Mouse (Mus musculus) neural tube, embryonic 15.5 days (tissue): ENCODE measurements around the gene Cfap157. TPM values are rescaled to one million over a fixed set of nuclear protein-coding genes. Genes with fewer than 3 reads are reported as not detected.

Experiments
- ATAC-seq: fragments of 200-750 bp; cut with Nextera tagmentation; 2 replicates; pipeline ENCODE4 v1.8.0; 2017; ENCODE audit warnings: mild to moderate bottlenecking, moderate TSS enrichment, moderate library complexity; ENCODE audit not compliant: low FRiP score
- H3K27ac ChIP-seq: fragments of 300-500 bp; sonication (generic); replicated peaks from 2 replicates; pipeline ENCODE4 v1.5.1; 2015; ENCODE audit warnings: mild to moderate bottlenecking, inconsistent platforms
- H3K27me3 ChIP-seq: fragments of 300-500 bp; sonication (generic); replicated peaks from 2 replicates; pipeline ENCODE4 v1.6.1; 2015; ENCODE audit warnings: inconsistent platforms
- H3K36me3 ChIP-seq: fragments of 300-500 bp; sonication (generic); 2 replicates; pipeline ENCODE4 v1.6.1; 2015; ENCODE audit warnings: inconsistent platforms
- H3K4me1 ChIP-seq: fragments of 300-500 bp; sonication (generic); 2 replicates; pipeline ENCODE4 v1.6.1; 2015; ENCODE audit warnings: inconsistent platforms
- H3K4me2 ChIP-seq: fragments of 300-500 bp; sonication (generic); 2 replicates; pipeline ENCODE4 v1.6.1; 2015; ENCODE audit warnings: inconsistent platforms, mild to moderate bottlenecking, moderate library complexity
- H3K4me3 ChIP-seq: fragments of 300-500 bp; sonication (generic); replicated peaks from 2 replicates; pipeline ENCODE4 v1.5.1; 2015; ENCODE audit warnings: mild to moderate bottlenecking, inconsistent platforms
- H3K9ac ChIP-seq: fragments of 300-500 bp; sonication (generic); replicated peaks from 2 replicates; pipeline ENCODE4 v1.6.1; 2015; ENCODE audit warnings: mild to moderate bottlenecking, inconsistent platforms
- H3K9me3 ChIP-seq: fragments of 300-500 bp; sonication (generic); replicated peaks from 2 replicates; pipeline ENCODE4 v1.6.1; 2016; ENCODE audit warnings: inconsistent platforms
- WGBS: fragments of 180-500 bp; shearing (Covaris S2); methylation state at CpG from one replicate; pipeline ENCODE4 v1.1.7; 2015; ENCODE audit warnings: mixed read lengths; 5-methylcytosine and 5-hydroxymethylcytosine counted together
- polyA plus RNA-seq: library from polyadenylated mRNA; unstranded; fragments of >200 nt; fragmentation: Nextera tagmentation; extraction: Ambion mirVana; gene quantifications from 2 replicates; pipeline ENCODE4 v1.2.1, GENCODE M21; 2015

The Cfap157 gene
- polyA plus RNA-seq, 1 experiment from 2014 or later, result 1.1 TPM

DNA sequence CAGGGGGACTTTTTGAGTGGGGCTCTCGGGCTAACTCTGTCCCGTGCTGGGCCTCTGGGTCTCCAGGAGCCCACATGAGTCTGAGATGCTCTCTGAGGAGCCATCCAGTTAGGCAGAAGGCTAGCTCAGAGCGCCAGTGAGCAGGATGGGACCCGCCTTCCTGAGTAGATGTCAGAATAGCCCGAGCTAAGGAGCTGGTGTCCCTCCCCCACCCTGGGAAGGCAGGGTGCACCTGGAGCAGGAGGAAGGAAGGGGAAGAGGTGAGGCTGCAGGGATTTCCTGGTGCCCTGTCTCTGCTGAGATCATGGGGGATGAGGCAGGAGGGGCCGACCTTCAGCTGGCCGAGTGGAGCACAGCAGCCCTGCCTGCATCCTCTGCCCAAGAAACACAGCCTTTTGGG lies 55.8 kb downstream of the Cfap157 start:
- peak overlapping the region; percentile 33 for H3K4me3 ChIP-seq
- H3K4me1 ChIP-seq, result peaks cover 7% of the 10 kb centered on the region; the same call in 1 of the 2 replicates
- H3K4me2 ChIP-seq, result peak overlapping the region; percentile 52

DNA sequence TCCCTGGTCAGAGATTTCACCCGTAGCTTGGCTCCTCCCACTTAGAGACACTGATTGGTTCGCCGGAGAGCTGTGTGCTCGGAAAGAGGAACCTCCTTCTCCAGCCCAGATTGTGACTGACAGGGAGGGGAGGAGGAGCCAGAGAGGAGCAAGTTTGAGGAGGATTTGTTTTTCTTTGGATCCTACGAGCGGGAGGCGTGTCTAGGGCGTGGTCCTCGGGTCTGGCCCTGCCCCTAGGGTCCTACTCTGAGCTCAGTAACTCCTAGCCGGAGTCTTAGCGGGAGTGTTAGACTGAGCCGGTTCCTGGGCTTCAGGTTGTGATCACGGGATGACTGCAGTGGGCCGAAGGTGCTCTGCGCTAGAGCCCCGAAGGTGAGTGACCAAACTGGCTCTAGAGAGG lies 56.8 kb downstream of the Cfap157 start:
- 1% methylated on average over 16 of the region's 16 CpGs for WGBS
- Histone ChIP-seq H3K36me3 (no peaks in the 10 kb centered on the region), H3K27me3 (no peaks in the 10 kb centered on the region), H3K4me2 (peak overlapping the region; percentile 52), H3K4me1 (peaks cover 7% of the 10 kb centered on the region; the same call in 1 of the 2 replicates), H3K4me3 (peak overlapping the region; percentile 33), H3K9me3 (no peaks in the 10 kb centered on the region), H3K9ac (peak overlapping the region; percentile 9; the same call in 1 of the 2 replicates), H3K27ac (peak overlapping the region; percentile 42)
- ATAC-seq, result peak; percentile 95

More for the DNA sequence above, 55.8 kb downstream of the Cfap157 start:
- Histone ChIP-seq H3K36me3 (no peaks in the 10 kb centered on the region), H3K27ac (peak overlapping the region; percentile 42), H3K9me3 (no peaks in the 10 kb centered on the region), H3K9ac (no peak overlapping the region), H3K27me3 (no peaks in the 10 kb centered on the region)
- ATAC-seq, result no peak
- WGBS, result 59% methylated on average over 7 of the region's 7 CpGs

Other genes starting within 250 kb of the Cfap157 start
- 6.7 and 7.0 TPM in 2 replicates for gene Fam102a, start 249.1 kb downstream of the Cfap157 start, polyA plus RNA-seq
- 141 and 147 TPM in 2 replicates for gene Dpm2, start 213.6 kb downstream of the Cfap157 start, polyA plus RNA-seq
- 16.3 and 17.8 TPM in 2 replicates for gene Pip5kl1, start 209.6 kb downstream of the Cfap157 start, polyA plus RNA-seq
- 0.59 and 0.99 TPM in 2 replicates for gene 9430097D07Rik, start 208.7 kb downstream of the Cfap157 start, polyA plus RNA-seq
- 43.9 and 44.6 TPM in 2 replicates for gene St6galnac4, start 197.3 kb downstream of the Cfap157 start, polyA plus RNA-seq
- 13.5 and 14.4 TPM in 2 replicates for gene St6galnac6, start 184.7 kb downstream of the Cfap157 start, polyA plus RNA-seq
- 88.5 and 103 TPM in 2 replicates for gene Ak1, start 162.7 kb downstream of the Cfap157 start, polyA plus RNA-seq
- 29.6 and 40.5 TPM in 2 replicates for gene Eng, start 137.8 kb downstream of the Cfap157 start, polyA plus RNA-seq
- 19.3 and 20.6 TPM in 2 replicates for gene Fpgs, start 80.3 kb downstream of the Cfap157 start, polyA plus RNA-seq
- gene Cdk9, start 71.4 kb downstream of the Cfap157 start, polyA plus RNA-seq, result 63.0 and 82.4 TPM in 2 replicates
- gene Sh2d3c, start 63.4 kb downstream of the Cfap157 start, polyA plus RNA-seq, result 50.1 and 51.5 TPM in 2 replicates
- 2.9 and 3.6 TPM in 2 replicates for gene 6330409D20Rik, start 43.4 kb downstream of the Cfap157 start, polyA plus RNA-seq
- 54.4 and 60.6 TPM in 2 replicates for gene Tor2a, start 27.2 kb downstream of the Cfap157 start, polyA plus RNA-seq
- 0.50 and 0.70 TPM in 2 replicates for gene Ttc16, start 8.8 kb downstream of the Cfap157 start, polyA plus RNA-seq
- 6.1 and 7.5 TPM in 2 replicates for gene Ptrh1, start 8.6 kb downstream of the Cfap157 start, polyA plus RNA-seq
- 276 and 315 TPM in 2 replicates for gene Stxbp1, start 62.8 kb upstream of the Cfap157 start, polyA plus RNA-seq
- gene Fam129b, start 91.7 kb upstream of the Cfap157 start, polyA plus RNA-seq, result 30.7 and 34.7 TPM in 2 replicates
- 104 and 116 TPM in 2 replicates for gene Rpl12, start 177.1 kb upstream of the Cfap157 start, polyA plus RNA-seq
- 22.0 and 23.5 TPM in 2 replicates for gene Lrsam1, start 177.2 kb upstream of the Cfap157 start, polyA plus RNA-seq
- gene Slc2a8, start 197.7 kb upstream of the Cfap157 start, polyA plus RNA-seq, result 24.7 and 27.6 TPM in 2 replicates